10 mouse cellular contexts compared by ENCODE assay signal in the genomic region with DNA sequence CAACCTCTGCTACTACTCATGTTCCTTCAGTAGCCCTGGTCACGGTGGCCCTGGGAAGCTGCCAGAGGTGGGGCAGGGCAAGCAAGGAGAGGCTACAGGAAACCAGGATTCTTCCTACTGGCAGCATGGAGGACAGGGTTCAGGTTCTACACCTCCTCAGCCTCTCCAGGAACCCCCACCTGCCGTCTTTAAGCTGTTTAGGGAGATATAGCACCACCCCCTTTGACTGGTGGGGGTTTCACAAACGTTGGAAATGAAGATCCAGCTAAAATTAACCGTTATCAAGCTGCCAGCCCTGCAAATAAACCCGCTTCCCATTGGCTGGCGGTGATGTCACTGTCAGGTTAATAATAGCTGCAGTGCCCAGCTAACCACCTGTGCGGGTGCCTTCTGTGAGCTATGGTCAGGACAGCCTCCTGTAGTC. TPM values are rescaled to one million over a fixed set of nuclear protein-coding genes. Genes with fewer than 3 reads are reported as not detected.
DNase-seq lines count a peak whose midpoint lies in the region; ATAC-seq and TF ChIP-seq lines count a peak whose summit lies in the region.
"Had no signal": no experiment of that assay in that cellular context is flagged by ENCODE, and none has a peak within 500 bp of the region (broad histone marks: within the 10 kb centered on the region; RNA-seq: fewer than 3 reads in every experiment).

No protein-coding gene starts in this region.

- no peak for DNase-seq in midbrain, embryonic 10.5 days (ENCODE audit: low spot score)
- no peak for DNase-seq in midbrain, embryonic 11.5 days (ENCODE audit: low spot score, missing footprints)
- DNase-seq in gastrocnemius, postnatal 25 days = peak; percentile 67
- DNase-seq in left cerebral cortex, postnatal 10 days (ENCODE audit: extremely low spot score in 1 of 2, low spot score in 2 of 2) = peak; percentile 71 to 85
- DNase-seq in lung, postnatal 0 days (ENCODE audit: low spot score) = no peak
- no peak for DNase-seq in adrenal gland, adult (ENCODE audit: inconsistent age in 2 of 2, low spot score in 1 of 2)
- DNase-seq in stomach, postnatal 0 days (ENCODE audit: low spot score) = no peak
- DNase-seq in embryo, embryonic 9.5 days (ENCODE audit: extremely low spot score) = no peak
- DNase-seq: kidney, postnatal 36 days had no signal

- H3K27me3 ChIP-seq in midbrain, embryonic 10.5 days (ENCODE audit: low read depth, poor library complexity, severe bottlenecking) = peaks cover 51% of the 10 kb centered on the region
- peaks cover 16% of the 10 kb centered on the region for H3K27me3 ChIP-seq in midbrain, embryonic 11.5 days (ENCODE audit: control insufficient read depth, insufficient read depth, low read length)
- peaks cover 15% of the 10 kb centered on the region; the same call in 1 of the 2 replicates for H3K27me3 ChIP-seq in lung, postnatal 0 days (replicated peaks; ENCODE audit: insufficient read depth, low read length)
- H3K27me3 ChIP-seq in stomach, postnatal 0 days (ENCODE audit: control insufficient read depth, insufficient read depth, low read length) = 0 out of 2 replicates have a peak, but pooled peaks cover 2% of the 10 kb centered on the region

- intact Hi-C loops in left cerebral cortex, postnatal 10 days (cut with DNase I) = no loop called here

- H3K4me1 ChIP-seq in midbrain, embryonic 10.5 days = peaks cover 30% of the 10 kb centered on the region
- H3K4me1 ChIP-seq in midbrain, embryonic 11.5 days (ENCODE audit: control insufficient read depth, insufficient read depth, low read length) = peaks cover 15% of the 10 kb centered on the region
- H3K4me1 ChIP-seq in lung, postnatal 0 days (ENCODE audit: insufficient read depth, low read depth, low read length) = no peaks in the 10 kb centered on the region
- no peaks in the 10 kb centered on the region for H3K4me1 ChIP-seq in stomach, postnatal 0 days (replicated peaks; ENCODE audit: control insufficient read depth, insufficient read depth)

- TF ChIP-seq EP300 in lung, postnatal 0 days (IDR thresholded peaks at IDR 0.05) = no peak
- no peak for TF ChIP-seq EP300 in stomach, postnatal 0 days (optimal IDR thresholded peaks at IDR 0.05)

- ATAC-seq in midbrain, embryonic 11.5 days (ENCODE audit: low FRiP score) = no peak
- no peak for ATAC-seq in lung, postnatal 0 days
- ATAC-seq in stomach, postnatal 0 days (ENCODE audit: low FRiP score, low TSS enrichment) = no peak

- WGBS in midbrain, embryonic 10.5 days = 62% methylated on average over 7 of the region's 7 CpGs
- WGBS in midbrain, embryonic 11.5 days = 65% methylated on average over 7 of the region's 7 CpGs
- 48% methylated on average over 7 of the region's 7 CpGs for WGBS in lung, postnatal 0 days
- WGBS in stomach, postnatal 0 days = 52% methylated on average over 7 of the region's 7 CpGs

- no peak overlapping the region; the same call in 1 of the 2 replicates for H3K9ac ChIP-seq in midbrain, embryonic 11.5 days (ENCODE audit: low read length)
- H3K9ac ChIP-seq in lung, postnatal 0 days (replicated peaks; ENCODE audit: low read depth) = no peak overlapping the region
- no peak overlapping the region for H3K9ac ChIP-seq in stomach, postnatal 0 days (ENCODE audit: low read length)

- H3K9me3 ChIP-seq in midbrain, embryonic 10.5 days (replicated peaks) = no peaks in the 10 kb centered on the region
- no peaks in the 10 kb centered on the region for H3K9me3 ChIP-seq in midbrain, embryonic 11.5 days (ENCODE audit: control insufficient read depth, low read length)
- no peaks in the 10 kb centered on the region for H3K9me3 ChIP-seq in lung, postnatal 0 days (ENCODE audit: low read length)
- no peaks in the 10 kb centered on the region for H3K9me3 ChIP-seq in stomach, postnatal 0 days (ENCODE audit: control insufficient read depth, low read length)

- H3K4me3 ChIP-seq in midbrain, embryonic 10.5 days = no peak overlapping the region
- H3K4me3 ChIP-seq in midbrain, embryonic 11.5 days (ENCODE audit: low read depth, low read length) = no peak overlapping the region
- no peak overlapping the region for H3K4me3 ChIP-seq in lung, postnatal 0 days (ENCODE audit: low read depth, low read length)
- no peak overlapping the region for H3K4me3 ChIP-seq in stomach, postnatal 0 days (ENCODE audit: low read depth, low read length)
- H3K4me3 ChIP-seq: megakaryocyte, embryonic 14.5 days had no signal

- no peak for TF ChIP-seq CTCF in lung, postnatal 0 days (IDR thresholded peaks at IDR 0.05)
- no peak for TF ChIP-seq CTCF in stomach, postnatal 0 days (IDR thresholded peaks at IDR 0.05; ENCODE audit: low read depth)

- H3K4me2 ChIP-seq in midbrain, embryonic 11.5 days = no peak overlapping the region
- H3K4me2 ChIP-seq in lung, postnatal 0 days (replicated peaks; ENCODE audit: low read depth, low read length) = no peak overlapping the region
- no peak overlapping the region for H3K4me2 ChIP-seq in stomach, postnatal 0 days (replicated peaks; ENCODE audit: low read depth)

- 0 out of 2 replicates have a peak overlapping the region, but pooled peaks have one; percentile 15 for H3K27ac ChIP-seq in midbrain, embryonic 10.5 days (replicated peaks)
- H3K27ac ChIP-seq in midbrain, embryonic 11.5 days (ENCODE audit: low read depth, low read length) = no peak overlapping the region
- no peak overlapping the region for H3K27ac ChIP-seq in lung, postnatal 0 days (ENCODE audit: low read length)
- H3K27ac ChIP-seq in stomach, postnatal 0 days (replicated peaks) = no peak overlapping the region

- no peaks in the 10 kb centered on the region for H3K36me3 ChIP-seq in midbrain, embryonic 10.5 days
- no peaks in the 10 kb centered on the region for H3K36me3 ChIP-seq in midbrain, embryonic 11.5 days (ENCODE audit: control insufficient read depth, insufficient read depth, low read length)
- H3K36me3 ChIP-seq in lung, postnatal 0 days (ENCODE audit: insufficient read depth, low read length) = no peaks in the 10 kb centered on the region
- no peaks in the 10 kb centered on the region for H3K36me3 ChIP-seq in stomach, postnatal 0 days (ENCODE audit: control insufficient read depth, insufficient read depth, low read length)

RNA-seq across cellular contexts. Expression of gene Eef1a2, which starts 2.3 kb away (rescaled TPM):
- 0.29 TPM in 1 of 2 replicates, not detected in the other for polyA plus RNA-seq in midbrain, embryonic 10.5 days (2016; fragmentation: Nextera tagmentation; extraction: Ambion mirVana)
- polyA plus RNA-seq in midbrain, embryonic 11.5 days (2014; fragmentation: Nextera tagmentation; extraction: Ambion mirVana) = 0.87 and 0.94 TPM in 2 replicates
- total RNA-seq in gastrocnemius, postnatal 25 days (2021) = 1,000 to 10,000 TPM; 1,917 to 2,157 TPM
- 100 to 1,000 TPM; 898 to 906 TPM for total RNA-seq in left cerebral cortex, postnatal 10 days (2021)
- 0.14 and 0.20 TPM in 2 replicates for polyA plus RNA-seq in lung, postnatal 0 days (2015; fragmentation: Nextera tagmentation; extraction: Ambion mirVana)
- 0.40 and 0.42 TPM in 2 replicates for polyA plus RNA-seq in stomach, postnatal 0 days (2015; fragmentation: Nextera tagmentation; extraction: Ambion mirVana)

RNA-seq across cellular contexts. Expression of gene Kcnq2, which starts 24.0 kb away (rescaled TPM):
- 3.5 and 9.7 TPM in 2 replicates for polyA plus RNA-seq in midbrain, embryonic 10.5 days (2016; fragmentation: Nextera tagmentation; extraction: Ambion mirVana)
- 8.7 and 8.8 TPM in 2 replicates for polyA plus RNA-seq in midbrain, embryonic 11.5 days (2014; fragmentation: Nextera tagmentation; extraction: Ambion mirVana)
- total RNA-seq in gastrocnemius, postnatal 25 days (2021) = not detected
- 100 to 1,000 TPM; 178 to 181 TPM for total RNA-seq in left cerebral cortex, postnatal 10 days (2021)
- polyA plus RNA-seq in lung, postnatal 0 days (2015; fragmentation: Nextera tagmentation; extraction: Ambion mirVana) = 0.04 TPM in 1 of 2 replicates, not detected in the other
- polyA plus RNA-seq in stomach, postnatal 0 days (2015; fragmentation: Nextera tagmentation; extraction: Ambion mirVana) = 0.42 and 0.59 TPM in 2 replicates

RNA-seq across cellular contexts. Expression of gene Ppdpf, which starts 27.9 kb away (rescaled TPM):
- 375 and 418 TPM in 2 replicates for polyA plus RNA-seq in midbrain, embryonic 10.5 days (2016; fragmentation: Nextera tagmentation; extraction: Ambion mirVana)
- 414 and 426 TPM in 2 replicates for polyA plus RNA-seq in midbrain, embryonic 11.5 days (2014; fragmentation: Nextera tagmentation; extraction: Ambion mirVana)
- 10 to 100 TPM; 44.4 to 49.5 TPM for total RNA-seq in gastrocnemius, postnatal 25 days (2021)
- 100 to 1,000 TPM; 111 to 117 TPM for total RNA-seq in left cerebral cortex, postnatal 10 days (2021)
- 261 and 262 TPM in 2 replicates for polyA plus RNA-seq in lung, postnatal 0 days (2015; fragmentation: Nextera tagmentation; extraction: Ambion mirVana)
- polyA plus RNA-seq in stomach, postnatal 0 days (2015; fragmentation: Nextera tagmentation; extraction: Ambion mirVana) = 294 and 310 TPM in 2 replicates

RNA-seq across cellular contexts. Expression of gene Ptk6, which starts 43.5 kb away (rescaled TPM):
- 0.07 TPM in 1 of 2 replicates, not detected in the other for polyA plus RNA-seq in midbrain, embryonic 10.5 days (2016; fragmentation: Nextera tagmentation; extraction: Ambion mirVana)
- polyA plus RNA-seq in midbrain, embryonic 11.5 days (2014; fragmentation: Nextera tagmentation; extraction: Ambion mirVana) = not detected in 2 replicates
- not detected for total RNA-seq in gastrocnemius, postnatal 25 days (2021)
- not detected for total RNA-seq in left cerebral cortex, postnatal 10 days (2021)
- polyA plus RNA-seq in lung, postnatal 0 days (2015; fragmentation: Nextera tagmentation; extraction: Ambion mirVana) = 0.23 and 0.25 TPM in 2 replicates
- polyA plus RNA-seq in stomach, postnatal 0 days (2015; fragmentation: Nextera tagmentation; extraction: Ambion mirVana) = 5.8 and 5.9 TPM in 2 replicates

RNA-seq across cellular contexts. Expression of gene Srms, which starts 53.9 kb away (rescaled TPM):
- polyA plus RNA-seq in midbrain, embryonic 10.5 days (2016; fragmentation: Nextera tagmentation; extraction: Ambion mirVana) = 0.10 and 0.20 TPM in 2 replicates
- polyA plus RNA-seq in midbrain, embryonic 11.5 days (2014; fragmentation: Nextera tagmentation; extraction: Ambion mirVana) = 0.14 TPM in 1 of 2 replicates, not detected in the other
- under 1 TPM; 0.20 to 0.24 TPM for total RNA-seq in gastrocnemius, postnatal 25 days (2021)
- total RNA-seq in left cerebral cortex, postnatal 10 days (2021) = under 1 TPM; 0.21 to 0.22 TPM
- 2.5 and 2.6 TPM in 2 replicates for polyA plus RNA-seq in lung, postnatal 0 days (2015; fragmentation: Nextera tagmentation; extraction: Ambion mirVana)
- 1.7 and 1.8 TPM in 2 replicates for polyA plus RNA-seq in stomach, postnatal 0 days (2015; fragmentation: Nextera tagmentation; extraction: Ambion mirVana)

Comparison
In these comparisons a context has a peak if more than half of its experiments do, and no peak if none do; other contexts are left out.
1. DNase-seq: peak in gastrocnemius, postnatal 25 days (single experiment) and left cerebral cortex, postnatal 10 days (2 of 2); none in midbrain, embryonic 10.5 days (single experiment), midbrain, embryonic 11.5 days (single experiment), lung, postnatal 0 days (single experiment), adrenal gland, adult (0 of 2), stomach, postnatal 0 days (single experiment) and embryo, embryonic 9.5 days (single experiment).